Mouse (Mus musculus) limb, embryonic 13.5 days (tissue): ENCODE measurements at regions not wholly inside any gene's neighbourhood (a gene's known extent, or its start where the extent isn't known, plus 50 kb on each side); places are given as distances from the start of the nearest gene placed in this dataset.

Source experiments
- ATAC-seq: fragments of 200-750 bp; cut with Nextera tagmentation; 2 replicates; pipeline ENCODE4 v1.8.0; 2017; ENCODE audit warnings: low read depth, moderate number of reproducible peaks, moderate TSS enrichment; ENCODE audit not compliant: low FRiP score
- H3K27ac ChIP-seq: fragments of 300-500 bp; sonication (generic); 2 replicates; pipeline ENCODE4 v1.5.1; 2015; ENCODE audit warnings: inconsistent platforms, mild to moderate bottlenecking, moderate library complexity
- H3K27me3 ChIP-seq: fragments of 300-500 bp; sonication (generic); 2 replicates; pipeline ENCODE4 v1.6.1; 2015; ENCODE audit warnings: mild to moderate bottlenecking, inconsistent platforms
- H3K36me3 ChIP-seq: fragments of 300-500 bp; sonication (generic); 2 replicates; pipeline ENCODE4 v1.6.1; 2015; ENCODE audit warnings: inconsistent platforms, mild to moderate bottlenecking, moderate library complexity
- H3K4me1 ChIP-seq: fragments of 300-500 bp; sonication (generic); 2 replicates; pipeline ENCODE4 v1.6.1; 2015; ENCODE audit warnings: inconsistent platforms
- H3K4me2 ChIP-seq: fragments of 300-500 bp; sonication (generic); replicated peaks from 2 replicates; pipeline ENCODE4 v1.6.1; 2015; ENCODE audit warnings: inconsistent platforms, mild to moderate bottlenecking, moderate library complexity
- H3K4me3 ChIP-seq: fragments of 300-500 bp; sonication (generic); 2 replicates; pipeline ENCODE4 v1.5.1; 2015; ENCODE audit warnings: moderate library complexity, mild to moderate bottlenecking, inconsistent platforms
- H3K9ac ChIP-seq: fragments of 300-500 bp; sonication (generic); 2 replicates; pipeline ENCODE4 v1.6.1; 2015; ENCODE audit warnings: mild to moderate bottlenecking, inconsistent platforms
- H3K9me3 ChIP-seq: fragments of 300-500 bp; sonication (generic); 2 replicates; pipeline ENCODE4 v1.6.1; 2016; ENCODE audit warnings: inconsistent platforms
- WGBS: fragments of 180-500 bp; shearing (Covaris S2); methylation state at CpG from one replicate; pipeline ENCODE4 v1.1.7; 2015; 5-methylcytosine and 5-hydroxymethylcytosine counted together

DNA sequence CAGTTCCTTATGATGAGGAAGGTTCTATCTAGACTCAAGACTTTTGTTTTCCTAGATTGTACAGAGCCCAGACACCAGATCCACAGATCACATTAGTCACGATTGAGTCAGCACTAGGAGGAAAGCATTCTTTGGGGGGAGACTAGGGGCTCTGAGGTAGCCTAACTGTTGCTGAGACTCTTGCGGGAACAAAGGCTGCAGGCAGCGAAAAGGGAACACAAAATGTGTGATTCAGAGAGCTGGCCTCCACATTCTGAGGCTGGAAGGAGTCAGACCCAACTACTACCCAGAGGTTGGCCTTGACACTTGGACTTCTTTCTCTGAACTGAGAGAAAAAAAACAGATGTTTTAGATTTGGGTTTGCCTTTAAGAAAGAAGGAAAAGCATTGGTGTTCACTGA, 66.5 kb upstream of the Tspan2 start:
- no peaks in the 10 kb centered on the region for H3K27me3 ChIP-seq
- H3K4me2 ChIP-seq = no peak overlapping the region
- H3K27ac ChIP-seq = no peak overlapping the region; the same call in 1 of the 2 replicates
- no peaks in the 10 kb centered on the region for H3K9me3 ChIP-seq
- WGBS = 72% methylated on average over 3 of the region's 3 CpGs
- no peak overlapping the region for H3K4me3 ChIP-seq
- no peak for ATAC-seq
- H3K9ac ChIP-seq = no peak overlapping the region
- peaks cover 21% of the 10 kb centered on the region for H3K4me1 ChIP-seq
- no peaks in the 10 kb centered on the region for H3K36me3 ChIP-seq

GRCm38 (mm10) chr3:102668556-102668955, 65.8 kb upstream of the Tspan2 start:
- 91% methylated on average over 3 of the region's 3 CpGs for WGBS
- Histone ChIP-seq H3K4me1 (peaks cover 16% of the 10 kb centered on the region), H3K36me3 (no peaks in the 10 kb centered on the region), H3K27ac (no peak overlapping the region), H3K9ac (no peak overlapping the region), H3K9me3 (no peaks in the 10 kb centered on the region), H3K4me2 (no peak overlapping the region), H3K27me3 (no peaks in the 10 kb centered on the region), H3K4me3 (no peak overlapping the region)
- no peak for ATAC-seq

DNA sequence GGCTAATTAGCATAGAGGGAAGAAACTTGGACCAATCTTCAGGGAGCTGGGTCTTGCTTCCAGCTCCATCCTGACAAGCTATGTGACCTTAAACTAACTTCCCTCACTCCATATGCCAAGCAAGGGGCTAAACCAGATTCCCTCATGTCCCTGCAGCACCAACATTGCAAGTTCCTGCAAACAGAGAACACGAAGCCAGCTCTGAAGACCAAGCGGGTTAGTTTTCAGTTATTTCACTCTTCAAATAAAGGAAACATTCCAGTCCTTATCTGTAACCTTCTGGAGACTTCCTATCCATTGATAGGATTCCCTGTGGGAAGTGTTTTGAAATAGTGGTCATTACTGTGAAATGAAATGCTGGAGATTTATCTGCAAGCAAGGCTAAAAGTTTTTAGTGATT, 64.4 kb upstream of the Tspan2 start:
- Histone ChIP-seq H3K27me3 (no peaks in the 10 kb centered on the region), H3K4me1 (peaks cover 6% of the 10 kb centered on the region; the same call in 1 of the 2 replicates), H3K36me3 (no peaks in the 10 kb centered on the region), H3K4me2 (no peak overlapping the region), H3K4me3 (no peak overlapping the region), H3K9me3 (no peaks in the 10 kb centered on the region), H3K9ac (no peak overlapping the region), H3K27ac (no peak overlapping the region)
- no peak for ATAC-seq
- WGBS = 86% methylated on average over 2 of the region's 2 CpGs

DNA sequence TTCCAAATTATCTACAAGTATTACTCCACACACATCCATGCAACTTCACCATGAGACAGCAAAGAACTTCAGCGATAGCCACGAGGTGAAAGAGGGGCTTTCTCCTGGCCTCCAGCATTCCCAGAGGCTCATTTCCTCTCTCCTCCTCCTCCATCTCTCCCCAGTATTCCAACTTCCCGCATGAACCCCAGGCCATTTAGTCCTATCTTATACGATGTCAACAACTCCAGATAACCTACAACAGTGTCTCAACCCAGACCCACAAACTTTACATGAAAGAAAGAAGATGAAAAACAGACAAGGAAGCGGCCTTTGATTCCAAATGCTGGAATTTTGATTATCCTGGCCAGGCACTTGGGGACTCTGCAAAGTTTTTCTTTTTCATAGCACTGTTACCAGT, 63.8 kb upstream of the Tspan2 start:
- Histone ChIP-seq H3K4me2 (no peak overlapping the region), H3K27me3 (no peaks in the 10 kb centered on the region), H3K4me3 (no peak overlapping the region), H3K27ac (no peak overlapping the region), H3K9me3 (no peaks in the 10 kb centered on the region), H3K36me3 (no peaks in the 10 kb centered on the region), H3K4me1 (peaks cover 6% of the 10 kb centered on the region; the same call in 1 of the 2 replicates), H3K9ac (no peak overlapping the region)
- no peak for ATAC-seq
- 54% methylated on average over 5 of the region's 5 CpGs for WGBS

DNA sequence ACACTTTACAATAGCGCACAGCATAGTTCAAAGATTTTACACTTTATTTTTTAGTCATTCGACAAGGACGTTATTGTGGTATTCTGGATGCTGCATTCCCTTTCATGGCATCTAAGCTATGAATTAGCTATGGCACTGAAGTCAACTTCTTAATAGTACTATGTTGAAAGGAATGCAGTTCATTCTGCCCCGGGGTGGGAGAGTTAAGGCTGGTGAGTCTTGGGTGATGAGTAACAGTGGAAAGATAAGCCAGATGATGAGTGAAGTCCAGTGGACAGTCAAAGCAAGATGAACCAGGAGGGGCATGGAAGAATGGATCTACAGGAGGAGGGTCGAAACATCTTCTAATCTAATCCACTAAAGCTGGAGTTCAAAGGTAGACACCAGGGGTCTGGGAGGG, 63.4 kb upstream of the Tspan2 start:
- Histone ChIP-seq H3K9me3 (no peaks in the 10 kb centered on the region), H3K4me2 (no peak overlapping the region), H3K36me3 (no peaks in the 10 kb centered on the region), H3K9ac (no peak overlapping the region), H3K4me3 (no peak overlapping the region), H3K4me1 (peaks cover 6% of the 10 kb centered on the region; the same call in 1 of the 2 replicates), H3K27ac (no peak overlapping the region), H3K27me3 (no peaks in the 10 kb centered on the region)
- no peak for ATAC-seq
- 78% methylated on average over 5 of the region's 5 CpGs for WGBS

DNA sequence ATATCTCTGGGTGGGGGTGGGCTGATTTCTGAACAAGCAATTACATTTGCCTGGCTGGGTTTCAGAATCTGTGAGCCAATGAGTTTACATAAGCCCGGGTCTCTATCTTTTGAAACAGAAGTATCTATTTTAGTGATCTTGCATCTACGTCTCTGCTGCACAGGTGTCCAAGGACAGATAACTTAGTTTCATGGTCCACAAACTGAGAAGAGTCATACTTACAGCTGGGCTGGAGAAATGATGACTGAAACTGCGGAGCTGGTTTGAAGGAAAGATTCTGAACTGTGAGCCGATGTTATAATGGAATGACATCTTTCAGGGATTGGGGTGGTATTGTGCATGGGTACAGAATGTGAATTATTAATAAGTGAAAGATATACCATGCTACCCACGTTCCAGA, 60.8 kb upstream of the Tspan2 start:
- 78% methylated on average over 5 of the region's 5 CpGs for WGBS
- no peak overlapping the region for H3K4me2 ChIP-seq
- no peaks in the 10 kb centered on the region for H3K36me3 ChIP-seq
- no peak for ATAC-seq
- no peaks in the 10 kb centered on the region for H3K27me3 ChIP-seq
- no peaks in the 10 kb centered on the region for H3K9me3 ChIP-seq
- H3K27ac ChIP-seq = no peak overlapping the region
- H3K9ac ChIP-seq = no peak overlapping the region
- 0 out of 2 replicates have a peak, but pooled peaks cover 6% of the 10 kb centered on the region for H3K4me1 ChIP-seq
- no peak overlapping the region for H3K4me3 ChIP-seq

DNA sequence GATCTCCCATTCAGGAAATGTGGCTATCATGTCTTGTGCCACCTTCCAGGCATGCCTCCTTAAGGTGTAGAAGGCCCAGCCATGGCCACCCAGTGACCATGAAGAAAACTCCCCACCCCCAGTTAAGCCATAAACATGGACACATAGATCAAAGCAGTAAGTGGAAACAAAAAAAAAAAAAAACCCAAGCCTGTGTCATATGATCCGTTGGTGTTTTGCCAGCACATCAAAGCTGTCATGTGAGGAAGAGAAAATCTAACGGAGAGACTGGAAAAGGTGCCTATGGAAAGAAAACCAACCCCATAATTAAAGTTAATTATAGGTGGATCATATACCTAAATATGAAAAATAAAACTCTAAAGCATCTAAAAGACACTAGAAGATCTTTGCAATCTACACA, 60.3 kb upstream of the Tspan2 start:
- Histone ChIP-seq H3K4me2 (no peak overlapping the region), H3K27ac (no peak overlapping the region), H3K4me1 (0 out of 2 replicates have a peak, but pooled peaks cover 6% of the 10 kb centered on the region), H3K9ac (no peak overlapping the region), H3K4me3 (no peak overlapping the region), H3K36me3 (no peaks in the 10 kb centered on the region), H3K9me3 (no peaks in the 10 kb centered on the region), H3K27me3 (no peaks in the 10 kb centered on the region)
- WGBS = 13% methylated on average over 2 of the region's 2 CpGs
- no peak for ATAC-seq

- H3K27me3 ChIP-seq = no peaks in the 10 kb centered on the region
- H3K9me3 ChIP-seq = no peaks in the 10 kb centered on the region
- WGBS = 72% methylated on average over 7 of the region's 7 CpGs
- H3K4me3 ChIP-seq = no peak overlapping the region
- no peaks in the 10 kb centered on the region for H3K36me3 ChIP-seq
- H3K4me2 ChIP-seq = no peak overlapping the region
- no peaks in the 10 kb centered on the region for H3K4me1 ChIP-seq
- no peak overlapping the region for H3K9ac ChIP-seq
- no peak for ATAC-seq
- no peak overlapping the region for H3K27ac ChIP-seq
These were observed 57.3 kb upstream of the Tspan2 start for GRCm38 (mm10) chr3:102676946-102677534.

- peaks cover 3% of the 10 kb centered on the region; the same call in 1 of the 2 replicates for H3K4me1 ChIP-seq
- WGBS = 90% methylated on average over 1 of the region's 1 CpGs
These were observed 55.8 kb upstream of the Tspan2 start for GRCm38 (mm10) chr3:102678516-102678915.

GRCm38 (mm10) chr3:102682424-102682823, 51.9 kb upstream of the Tspan2 start:
- Histone ChIP-seq H3K27ac (no peak overlapping the region), H3K4me2 (no peak overlapping the region), H3K9ac (no peak overlapping the region), H3K4me1 (peaks cover 7% of the 10 kb centered on the region), H3K27me3 (no peaks in the 10 kb centered on the region), H3K36me3 (no peaks in the 10 kb centered on the region), H3K4me3 (no peak overlapping the region), H3K9me3 (no peaks in the 10 kb centered on the region)
- 62% methylated on average over 8 of the region's 8 CpGs for WGBS
- ATAC-seq = no peak

More at GRCm38 (mm10) chr3:102678516-102678915, 55.8 kb upstream of the Tspan2 start:
- Histone ChIP-seq H3K4me2 (no peak overlapping the region), H3K27me3 (no peaks in the 10 kb centered on the region), H3K4me3 (no peak overlapping the region), H3K9ac (no peak overlapping the region), H3K27ac (no peak overlapping the region), H3K9me3 (no peaks in the 10 kb centered on the region), H3K36me3 (no peaks in the 10 kb centered on the region)
- no peak for ATAC-seq

DNA sequence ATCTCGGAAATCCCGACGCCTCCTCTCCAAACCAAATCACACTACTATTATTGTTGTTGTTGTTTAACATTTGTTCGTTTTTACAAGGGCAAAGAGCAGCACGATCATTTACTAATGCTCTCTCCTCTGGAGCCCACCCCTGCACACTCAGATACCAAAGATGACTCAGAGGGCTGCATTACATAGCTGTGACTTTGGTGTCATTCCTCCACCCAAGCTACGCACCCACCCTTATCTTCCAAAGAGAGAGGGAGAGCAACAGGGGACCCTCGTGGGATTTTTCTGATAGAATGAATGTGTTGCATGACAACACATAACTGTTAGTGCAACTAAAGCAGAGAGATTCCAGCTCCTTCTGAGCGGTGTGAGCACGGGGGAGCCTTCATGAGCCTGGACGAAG, 50.8 kb upstream of the Tspan2 start:
- Histone ChIP-seq H3K4me2 (no peak overlapping the region), H3K36me3 (no peaks in the 10 kb centered on the region), H3K27ac (no peak overlapping the region), H3K27me3 (no peaks in the 10 kb centered on the region), H3K4me1 (peaks cover 18% of the 10 kb centered on the region), H3K4me3 (no peak overlapping the region), H3K9me3 (no peaks in the 10 kb centered on the region), H3K9ac (no peak overlapping the region)
- ATAC-seq = no peak
- 66% methylated on average over 10 of the region's 10 CpGs for WGBS
